Mouse (Mus musculus) CD4-positive helper T cell, adult 2 months (primary cell): ENCODE data around the gene Med12l.

Experiments used
- DNase-seq: peaks from one replicate; pipeline ENCODE4 v3.0.0-alpha.2; 2012; ENCODE audit warnings: low read depth, missing footprints, low spot score

The Med12l gene

GRCm38 (mm10) chr3:59182129-59182528 lies 176.5 kb downstream of the Med12l start:
- no peak for DNase-seq

DNA sequence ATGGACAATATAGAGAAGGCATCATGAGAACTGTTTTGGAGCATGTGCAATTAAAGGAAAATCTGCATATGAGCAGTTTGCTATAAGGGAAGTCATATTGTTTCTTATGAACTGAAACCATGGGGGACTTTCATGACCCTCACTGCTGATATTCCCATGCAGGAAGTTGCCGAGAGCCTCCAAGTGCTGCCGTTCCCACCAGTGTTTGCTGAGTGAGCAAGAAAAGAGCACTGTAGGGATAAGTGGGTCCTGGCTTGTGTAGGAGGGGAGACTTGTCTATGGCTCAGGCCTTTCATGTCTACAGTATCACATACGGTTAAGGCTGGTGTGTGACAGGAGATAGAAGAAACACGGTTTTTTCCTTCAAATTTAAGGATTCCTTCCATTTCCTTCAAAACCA lies 180.0 kb downstream of the Med12l start:
- DNase-seq: no peak

GRCm38 (mm10) chr3:59187336-59187735 lies 181.7 kb downstream of the Med12l start:
- no peak for DNase-seq

- DNase-seq: no peak
Observed at GRCm38 (mm10) chr3:59191674-59192073, 186.0 kb downstream of the Med12l start.

DNA sequence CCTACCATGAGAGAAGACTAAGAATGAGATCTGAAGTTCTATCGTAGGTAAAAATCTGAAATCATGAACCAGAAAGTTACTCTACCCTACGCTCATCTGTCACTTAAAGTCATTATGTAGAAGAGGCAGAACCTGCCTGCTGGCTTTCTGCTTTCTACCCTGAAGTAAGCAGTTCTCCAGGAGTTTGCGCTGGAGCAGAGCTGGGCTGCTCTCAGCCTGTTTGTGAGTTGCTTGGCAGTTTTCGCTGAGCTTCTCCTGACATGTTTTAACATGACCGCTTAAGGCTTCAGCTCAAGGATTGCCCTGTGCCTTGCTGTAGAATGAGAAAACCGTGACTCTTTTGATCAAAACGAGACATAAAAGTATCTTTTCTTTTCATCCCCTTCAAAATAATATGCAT lies 188.5 kb downstream of the Med12l start:
- DNase-seq: no peak

DNA sequence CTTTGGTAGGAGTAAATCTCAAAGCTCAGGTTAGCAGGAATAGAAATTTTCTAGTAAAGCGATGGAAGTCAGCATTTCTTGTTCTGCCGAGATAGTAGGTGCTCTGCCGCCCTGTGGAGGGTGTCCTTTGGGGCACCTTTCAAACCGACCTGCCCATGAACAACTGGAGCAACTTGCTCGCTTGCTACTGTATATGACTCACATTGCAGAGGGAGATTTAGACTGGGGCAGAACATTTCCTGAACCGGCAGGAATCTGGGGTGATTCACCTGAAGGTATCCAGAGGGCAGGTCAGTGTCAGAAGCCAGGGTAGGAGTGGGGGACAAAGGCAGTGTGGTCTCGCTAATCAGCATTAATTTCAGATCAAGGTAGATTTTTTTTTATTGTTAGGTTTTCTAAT lies 189.3 kb downstream of the Med12l start, which contains the start of gene Gpr87:
Gpr87 (minus strand) TSS at position 167 of the 400 bp plus-strand sequence.
- no peak for DNase-seq

DNA sequence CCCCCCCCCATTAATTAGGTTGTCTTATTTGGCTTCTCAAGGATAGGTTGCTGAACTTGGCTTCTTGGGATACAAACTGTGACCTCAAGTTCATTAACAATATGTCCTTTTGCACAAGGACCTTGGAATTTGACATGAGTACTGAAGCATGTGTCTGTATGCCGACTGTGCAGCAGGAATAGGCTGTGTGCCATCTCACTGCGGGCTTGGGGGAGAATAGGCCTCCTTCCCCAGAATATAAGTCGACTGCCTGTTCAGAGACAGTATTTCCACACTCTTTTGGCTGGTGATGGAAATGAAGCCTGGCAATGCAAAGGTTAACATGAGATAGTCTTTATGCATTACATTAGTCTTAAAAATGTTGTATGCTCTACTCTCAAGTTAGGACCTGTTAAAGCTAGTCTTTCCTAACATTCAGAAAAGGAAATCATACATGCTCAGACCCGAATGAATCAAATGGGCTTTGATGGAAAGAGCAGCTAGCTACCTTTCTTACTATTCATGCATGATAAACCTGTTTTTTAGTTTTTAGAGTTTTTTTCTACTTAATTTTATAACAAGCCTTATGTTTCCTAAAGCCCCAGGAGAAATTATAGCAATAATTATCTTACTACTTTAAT lies 191.8 kb downstream of the Med12l start:
- no peak for DNase-seq

GRCm38 (mm10) chr3:59203802-59204520 lies 198.3 kb downstream of the Med12l start:
- DNase-seq: peak; percentile 77

GRCm38 (mm10) chr3:59204719-59205503 lies 199.3 kb downstream of the Med12l start:
- DNase-seq: no peak

DNA sequence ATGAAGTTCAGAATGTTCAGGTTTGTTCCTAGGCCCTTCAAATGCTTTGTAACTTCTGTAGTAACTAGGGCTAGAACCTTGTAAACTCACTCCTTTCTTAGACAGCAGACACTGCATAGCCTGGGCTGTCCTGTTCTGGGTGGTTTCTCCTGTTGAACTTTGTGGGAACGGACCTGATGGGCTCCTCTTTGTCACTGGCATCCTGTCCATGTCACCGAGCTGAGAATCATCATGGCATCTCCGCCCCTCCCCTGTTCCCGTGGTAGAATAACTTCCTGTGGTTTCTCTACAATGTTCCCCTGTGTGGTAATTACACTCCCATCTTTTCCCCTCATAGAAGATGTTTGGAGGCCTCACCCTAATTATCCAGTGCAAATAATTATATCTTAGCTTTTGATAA lies 200.3 kb downstream of the Med12l start:
- peak; percentile 51 for DNase-seq

- DNase-seq: peak; percentile 62
Observed at GRCm38 (mm10) chr3:59208650-59209548, 203.3 kb downstream of the Med12l start.

DNA sequence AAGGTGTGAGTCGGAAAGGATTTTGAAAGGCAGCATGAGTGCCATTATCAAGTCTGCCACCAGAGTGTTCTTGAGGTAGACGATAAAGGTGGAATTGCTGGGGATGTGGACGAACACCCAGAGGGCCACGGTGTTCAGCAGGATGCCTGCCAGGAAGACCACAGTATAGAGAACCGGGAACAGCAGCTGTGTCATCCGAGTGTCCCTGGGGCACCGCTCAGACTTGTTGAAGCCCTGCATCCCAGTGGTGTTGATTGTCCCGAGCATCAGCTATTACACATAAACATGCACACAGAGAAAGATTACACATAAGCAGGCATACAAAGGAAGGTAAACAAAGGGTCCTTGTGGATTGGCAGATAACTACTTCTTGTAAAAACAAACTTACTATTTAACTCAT lies 204.5 kb downstream of the Med12l start:
- DNase-seq: no peak

GRCm38 (mm10) chr3:59210727-59211126 lies 205.1 kb downstream of the Med12l start, which contains the start of gene P2ry13:
Gene P2ry13 (minus strand): TSS chr3:59210882.
- no peak for DNase-seq

- no peak for DNase-seq
Observed at GRCm38 (mm10) chr3:59211784-59212183, 206.2 kb downstream of the Med12l start.

DNA sequence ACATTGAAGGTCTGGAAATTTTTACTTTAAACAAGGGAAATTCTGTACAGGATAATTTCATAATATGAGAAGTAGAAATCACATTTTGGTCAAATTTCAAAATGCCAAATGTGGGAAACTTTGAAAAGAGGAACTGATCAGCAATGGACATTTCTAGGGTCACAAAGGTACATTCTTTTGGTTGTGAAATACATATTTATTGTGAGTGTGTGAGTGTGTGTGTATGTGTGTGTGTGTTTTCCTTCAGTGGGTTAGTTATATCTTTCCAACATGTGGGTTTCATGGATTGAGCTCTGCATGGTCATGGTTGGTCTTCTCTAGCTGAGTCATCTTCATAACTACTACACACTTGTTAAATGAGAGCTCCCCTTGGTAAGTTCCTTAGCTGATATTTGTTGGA lies 206.8 kb downstream of the Med12l start:
- DNase-seq: no peak

DNA sequence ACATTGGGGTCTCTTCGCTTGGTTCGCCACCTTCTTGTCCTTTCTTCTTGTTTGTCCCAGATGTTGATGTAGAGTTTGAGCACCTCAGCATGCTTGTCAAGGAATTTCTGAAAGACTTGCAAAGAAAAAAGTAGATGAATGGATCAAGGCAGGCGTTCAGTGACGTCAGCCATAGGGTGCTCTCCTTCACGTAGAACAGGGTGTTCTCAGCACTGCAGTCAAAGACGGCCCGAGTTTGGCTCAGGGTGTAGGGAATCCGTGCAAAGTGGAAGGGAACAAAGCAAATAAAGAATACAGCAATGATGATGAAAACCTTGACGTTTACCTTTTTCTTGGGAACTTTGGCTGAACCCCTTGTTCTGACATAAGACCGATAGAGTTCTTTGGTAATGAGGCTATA lies 211.6 kb downstream of the Med12l start:
- no peak for DNase-seq

DNA sequence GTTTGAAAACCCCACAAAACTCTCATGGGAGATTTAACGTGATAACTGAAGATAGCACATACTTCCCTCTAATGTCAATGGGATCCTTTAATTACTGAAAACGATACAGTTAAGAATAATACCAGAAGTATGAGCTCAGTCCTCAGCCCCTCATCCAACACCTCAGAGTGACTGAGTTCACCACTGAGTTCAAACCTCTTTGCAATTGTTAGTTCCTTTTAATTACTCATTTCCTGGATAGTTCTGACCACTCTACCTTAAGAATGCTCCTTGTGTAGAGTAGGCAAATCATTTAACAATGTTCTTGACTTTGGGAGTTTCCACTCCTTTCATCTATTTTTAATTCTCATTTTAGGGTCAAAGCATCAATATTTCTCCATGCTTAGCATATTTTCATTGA lies 213.7 kb downstream of the Med12l start:
- DNase-seq: no peak

DNA sequence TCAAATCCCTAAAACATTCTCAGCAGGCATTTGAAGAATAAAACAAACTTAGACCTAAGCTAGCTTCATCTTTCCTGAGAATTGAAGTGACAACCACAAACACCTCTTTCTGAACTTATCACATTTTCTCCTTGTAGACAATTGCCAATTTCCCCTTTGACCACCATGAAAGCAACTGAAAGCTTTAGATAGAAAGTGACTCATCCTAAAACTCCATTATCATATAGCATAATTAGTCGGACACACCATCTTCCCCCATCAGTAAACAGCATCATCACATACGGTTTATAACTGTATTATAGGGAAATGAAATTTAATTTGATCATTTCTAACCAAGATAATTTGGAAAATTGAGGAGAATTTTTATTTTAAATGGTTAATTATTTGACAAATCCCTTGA lies 216.7 kb downstream of the Med12l start:
- no peak for DNase-seq

- DNase-seq: no peak
Observed at GRCm38 (mm10) chr3:59225411-59225810, 219.8 kb downstream of the Med12l start.

GRCm38 (mm10) chr3:59227696-59228095 lies 222.1 kb downstream of the Med12l start:
- DNase-seq: no peak
